Mouse (Mus musculus): ENCODE data around the gene Nanos1. TPM values are rescaled to one million over a fixed set of nuclear protein-coding genes. Genes with fewer than 3 reads are reported as not detected.

Nanos1 gene
- polyA plus RNA-seq (2015; fragmentation: Nextera tagmentation; extraction: Ambion mirVana): 1.5 TPM in 2 replicates

GRCm38 (mm10) chr19:60755438-60756191 is at the start of gene Nanos1:
TSS of gene Nanos1 (plus strand) at chr19:60755987.

DNA sequence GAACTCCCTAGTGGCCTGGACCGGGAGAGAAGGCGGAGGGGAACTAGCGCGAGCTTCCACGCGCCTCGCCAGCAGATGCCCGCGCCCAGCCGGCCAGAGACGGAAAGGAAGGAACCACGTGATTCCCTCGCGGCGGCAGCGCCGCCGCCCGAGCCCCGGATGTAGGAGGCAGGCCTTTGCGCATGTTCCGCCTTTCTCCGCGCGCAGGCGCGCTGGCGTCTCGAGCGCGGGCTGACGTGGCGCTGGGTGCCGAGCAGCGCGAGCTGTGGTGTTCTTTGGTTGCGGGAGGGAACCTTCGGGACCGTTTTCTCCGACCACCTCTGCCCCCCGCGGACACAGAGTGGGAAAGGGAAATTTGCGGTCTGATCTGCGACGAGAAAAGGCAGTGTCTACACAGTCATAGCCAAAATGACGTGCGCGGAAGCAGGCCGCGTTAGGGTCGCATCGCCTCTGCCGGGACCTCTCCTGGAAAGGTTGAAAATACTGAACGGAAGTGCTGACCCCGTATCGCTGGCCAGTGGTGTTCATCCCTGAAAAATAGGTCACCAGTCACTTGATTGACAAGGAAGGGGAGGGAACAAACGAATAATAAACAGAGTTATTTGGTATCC is 34.9 kb downstream of the Nanos1 start, which contains the start of gene Eif3a:
Eif3a (minus strand) TSS at position 108 of the 611 bp plus-strand sequence.

Other genes starting within 250 kb of the Nanos1 start
- 7.5 and 10.1 TPM in 2 replicates for gene Cacul1, start 175.0 kb upstream of the Nanos1 start, polyA plus RNA-seq (2015; fragmentation: Nextera tagmentation; extraction: Ambion mirVana)
- 94.6 and 101 TPM in 2 replicates for gene Eif3a, start 34.7 kb downstream of the Nanos1 start, polyA plus RNA-seq (2015; fragmentation: Nextera tagmentation; extraction: Ambion mirVana)
- gene Fam45a, start 55.6 kb downstream of the Nanos1 start, polyA plus RNA-seq (2015; fragmentation: Nextera tagmentation; extraction: Ambion mirVana): 21.0 and 23.1 TPM in 2 replicates
- 1.7 and 2.8 TPM in 2 replicates for gene Sfxn4, start 105.5 kb downstream of the Nanos1 start, polyA plus RNA-seq (2015; fragmentation: Nextera tagmentation; extraction: Ambion mirVana)
- 227 and 262 TPM in 2 replicates for gene Prdx3, start 118.6 kb downstream of the Nanos1 start, polyA plus RNA-seq (2015; fragmentation: Nextera tagmentation; extraction: Ambion mirVana)
- 2.9 and 3.4 TPM in 2 replicates for gene Grk5, start 133.8 kb downstream of the Nanos1 start, polyA plus RNA-seq (2015; fragmentation: Nextera tagmentation; extraction: Ambion mirVana)

Measured in spleen, postnatal 0 days (tissue).